Mouse (Mus musculus): ENCODE measurements at regions not wholly inside any gene's neighbourhood (a gene's known extent, or its start where the extent isn't known, plus 50 kb on each side); places are given as distances from the start of the nearest gene placed in this dataset.

- ATAC-seq (ENCODE audit: low TSS enrichment): no peak
These were observed 61.5 kb upstream of the Fer start for GRCm38 (mm10) chr17:63801411-63801810.

GRCm38 (mm10) chr17:63802846-63803245, 60.0 kb upstream of the Fer start:
- ATAC-seq (ENCODE audit: low TSS enrichment): no peak

- peak; percentile 76 for ATAC-seq (ENCODE audit: low TSS enrichment)
These were observed 59.3 kb upstream of the Fer start for GRCm38 (mm10) chr17:63803599-63803998.

- no peak for ATAC-seq (ENCODE audit: low TSS enrichment)
These were observed 58.4 kb upstream of the Fer start for GRCm38 (mm10) chr17:63804416-63804815.

GRCm38 (mm10) chr17:63806360-63806759, 56.5 kb upstream of the Fer start:
- ATAC-seq (ENCODE audit: low TSS enrichment): peak; percentile 65

GRCm38 (mm10) chr17:63807590-63808228, 55.2 kb upstream of the Fer start:
- no peak for ATAC-seq (ENCODE audit: low TSS enrichment)

- no peak for ATAC-seq (ENCODE audit: low TSS enrichment)
These were observed 54.1 kb upstream of the Fer start for GRCm38 (mm10) chr17:63808756-63809155.

GRCm38 (mm10) chr17:63811246-63811785, 51.5 kb upstream of the Fer start:
- ATAC-seq (ENCODE audit: low TSS enrichment): no peak

- no peak for ATAC-seq (ENCODE audit: low TSS enrichment)
These were observed 50.3 kb upstream of the Fer start for GRCm38 (mm10) chr17:63812586-63812985.

Measured in frontal cortex, adult (tissue).